Mouse (Mus musculus): Measurements from ENCODE around the gene Znhit6.

DNA sequence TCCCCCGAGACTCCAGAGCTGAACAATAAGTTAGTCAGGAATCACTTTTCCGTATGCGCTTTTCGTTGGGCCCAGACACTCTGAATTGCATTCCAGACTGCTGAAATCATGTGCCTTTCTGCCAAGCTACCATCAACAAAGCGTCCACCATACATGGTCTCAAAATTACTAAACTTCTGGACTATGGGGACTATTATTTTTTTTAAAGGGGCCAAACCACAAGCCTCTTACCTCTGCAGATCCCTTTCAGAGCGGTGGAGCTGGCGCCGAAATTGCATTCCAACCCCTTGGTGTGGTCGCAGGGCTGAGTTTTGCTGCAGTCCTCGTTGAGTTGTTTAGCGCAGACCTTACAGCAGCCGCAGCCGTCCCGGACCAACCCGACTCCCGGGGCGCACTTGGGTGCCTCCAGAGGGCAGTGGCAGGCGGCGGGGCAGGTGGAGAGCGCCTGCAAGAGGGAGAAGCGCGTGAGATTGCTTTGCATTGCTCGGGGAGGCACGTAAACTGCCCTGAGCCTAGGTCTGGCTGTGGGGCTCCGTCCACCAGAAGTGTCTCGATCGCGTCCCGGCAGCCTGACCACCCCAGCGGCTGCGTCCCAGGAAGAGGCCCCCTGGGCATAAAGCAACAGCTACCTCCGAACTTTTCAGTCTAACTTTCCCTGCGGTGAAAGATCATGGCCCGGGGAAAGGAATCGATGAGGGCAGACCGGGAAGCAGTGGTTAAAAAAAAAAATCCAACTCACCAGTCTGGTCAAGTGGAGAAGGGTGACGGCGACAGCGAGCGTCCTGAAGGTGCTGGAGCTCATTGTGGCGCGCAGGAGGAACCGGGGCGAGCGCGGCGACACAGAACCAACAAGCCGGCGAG, 73.2 kb downstream of the Znhit6 start:
- TF ChIP-seq FOSL1 (IDR thresholded peaks at IDR 0.05; ENCODE audit: insufficient read depth, low read length, poor library complexity, severe bottlenecking): no peak
- peak; percentile 37 for TF ChIP-seq CTCF (IDR thresholded peaks at IDR 0.05; ENCODE audit: control insufficient read depth, insufficient read depth, insufficient read length)
- TF ChIP-seq MAX (IDR thresholded peaks at IDR 0.05): no peak
- no peak for TF ChIP-seq MYOD1 (IDR thresholded peaks at IDR 0.05; ENCODE audit: control insufficient read depth, insufficient read length, low read depth)
- no peak for TF ChIP-seq USF1 (IDR thresholded peaks at IDR 0.05; ENCODE audit: low read depth)
- no peak for TF ChIP-seq MYOG (IDR thresholded peaks at IDR 0.05; ENCODE audit: control insufficient read depth, extremely low read depth, insufficient read length)
- no peak for TF ChIP-seq CEBPB (IDR thresholded peaks at IDR 0.05; ENCODE audit: low read depth)
